Mouse (Mus musculus): ENCODE measurements around the gene Bcan. TPM values are rescaled to one million over a fixed set of nuclear protein-coding genes. Genes with fewer than 3 reads are reported as not detected.

The Bcan gene
- polyA plus RNA-seq, 1 experiment, result not detected

DNA sequence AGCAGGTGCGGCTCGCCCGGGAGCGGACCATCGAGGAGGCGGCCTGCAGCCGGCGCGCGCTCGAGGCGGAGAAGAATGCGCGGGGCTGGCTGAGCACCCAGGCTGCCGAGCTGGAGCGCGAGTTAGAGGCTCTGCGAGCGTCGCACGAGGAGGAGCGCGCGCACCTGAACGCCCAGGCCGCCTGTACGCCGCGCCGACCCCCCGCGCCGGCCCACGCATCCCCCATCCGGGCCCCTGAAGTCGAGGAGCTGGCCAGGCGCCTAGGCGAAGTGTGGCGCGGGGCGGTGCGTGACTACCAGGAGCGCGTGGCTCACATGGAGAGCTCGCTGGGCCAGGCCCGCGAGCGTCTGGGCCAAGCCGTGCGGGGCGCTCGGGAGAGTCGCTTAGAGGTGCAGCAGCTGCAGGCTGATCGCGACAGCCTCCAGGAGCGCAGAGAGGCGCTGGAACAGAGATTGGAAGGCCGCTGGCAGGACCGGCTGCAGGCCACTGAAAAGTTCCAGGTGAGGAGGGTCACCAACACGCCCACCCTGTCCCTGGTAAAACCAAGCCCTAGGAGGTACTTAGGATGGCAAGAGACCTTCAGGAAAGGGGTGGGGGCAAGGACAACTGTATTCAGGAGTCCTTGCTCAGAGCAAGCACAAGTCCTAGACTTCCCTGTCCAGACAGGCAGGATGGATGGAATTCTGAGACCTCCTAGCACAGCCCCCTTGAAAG, 28.4 kb downstream of the Bcan start:
- Histone ChIP-seq H3K4me1 (ENCODE audit: control insufficient read depth, insufficient read depth, insufficient read length, low read length) (no peaks in the 10 kb centered on the region), H3K27ac (replicated peaks; ENCODE audit: low read depth, low read length) (peak overlapping the region; percentile 91), H3K4me3 (ENCODE audit: insufficient read depth, low read depth, low read length) (peak overlapping the region; percentile 80)

DNA sequence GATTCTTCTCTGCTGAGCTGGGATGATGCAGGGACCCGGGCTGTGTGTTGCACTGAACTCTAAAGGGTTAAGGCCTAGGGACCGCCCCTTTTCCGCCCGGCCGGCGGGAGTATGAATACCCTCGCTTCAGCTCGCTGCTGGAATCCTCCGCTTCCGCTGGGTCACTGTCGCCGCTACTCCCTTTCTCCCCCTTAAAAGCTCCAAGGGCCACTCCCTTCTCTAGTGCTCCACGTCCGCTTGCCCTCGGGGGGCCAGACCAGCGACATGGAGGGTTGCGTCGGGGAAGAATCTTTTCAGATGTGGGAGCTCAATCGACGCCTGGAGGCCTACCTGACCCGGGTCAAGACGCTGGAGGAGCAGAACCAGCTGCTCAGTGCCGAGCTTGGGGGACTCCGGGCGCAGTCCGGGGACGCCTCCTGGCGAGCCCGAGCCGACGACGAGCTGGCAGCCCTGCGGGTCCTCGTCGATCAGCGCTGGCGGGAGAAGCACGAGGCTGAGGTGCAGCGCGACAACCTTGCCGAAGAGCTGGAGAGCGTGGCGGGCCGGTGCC, 29.0 kb downstream of the Bcan start, which contains the start of gene Nes:
Gene Nes, plus strand, starts transcription at position 140 of the 550 bp plus-strand sequence.
- Histone ChIP-seq H3K4me1 (ENCODE audit: control insufficient read depth, insufficient read depth, insufficient read length, low read length) (no peaks in the 10 kb centered on the region), H3K27ac (replicated peaks; ENCODE audit: low read depth, low read length) (peak within 1 kb of the TSS; percentile 91), H3K4me3 (ENCODE audit: insufficient read depth, low read depth, low read length) (peak within 1 kb of the TSS; percentile 80)

DNA sequence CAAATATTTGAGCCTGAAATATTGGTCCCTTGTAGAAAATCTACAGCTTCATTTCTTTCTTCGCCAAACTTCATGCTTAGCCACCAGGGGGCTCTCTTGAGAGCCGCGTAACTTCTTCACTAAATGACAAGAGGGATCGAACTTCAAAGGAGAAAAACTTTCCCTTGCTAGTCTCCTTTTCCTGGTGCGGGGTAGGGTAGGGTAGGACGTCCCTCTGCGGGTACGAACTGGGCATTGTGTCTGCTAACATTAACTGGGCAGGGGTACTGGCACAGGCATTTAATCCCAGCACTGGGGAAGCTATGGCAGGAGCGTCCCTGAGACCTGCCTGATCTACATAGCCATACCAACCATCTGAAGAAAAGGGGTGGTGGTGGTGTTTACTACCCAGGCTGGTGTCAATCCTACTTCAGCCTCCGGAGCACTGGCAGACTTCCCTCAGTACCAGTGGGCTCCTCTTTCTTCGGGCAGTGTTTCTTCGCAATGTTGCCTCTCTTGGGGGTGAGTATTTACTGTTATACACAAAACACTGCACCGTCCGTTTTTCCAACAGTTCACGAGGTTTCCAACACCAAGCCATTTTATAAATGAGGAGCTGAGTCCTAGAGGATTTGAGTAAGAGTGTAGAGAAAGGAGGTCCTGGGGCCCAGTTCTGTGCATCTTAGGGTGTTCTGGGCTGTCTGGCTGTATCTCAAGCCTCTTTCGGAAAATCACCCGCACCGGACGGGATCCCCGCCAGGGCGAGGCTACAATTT, 29.7 kb downstream of the Bcan start:
- H3K27ac ChIP-seq (replicated peaks; ENCODE audit: low read depth, low read length), result peak overlapping the region; percentile 65
- peak overlapping the region; percentile 80 for H3K4me3 ChIP-seq (ENCODE audit: insufficient read depth, low read depth, low read length)
- H3K4me1 ChIP-seq (ENCODE audit: control insufficient read depth, insufficient read depth, insufficient read length, low read length), result no peaks in the 10 kb centered on the region

DNA sequence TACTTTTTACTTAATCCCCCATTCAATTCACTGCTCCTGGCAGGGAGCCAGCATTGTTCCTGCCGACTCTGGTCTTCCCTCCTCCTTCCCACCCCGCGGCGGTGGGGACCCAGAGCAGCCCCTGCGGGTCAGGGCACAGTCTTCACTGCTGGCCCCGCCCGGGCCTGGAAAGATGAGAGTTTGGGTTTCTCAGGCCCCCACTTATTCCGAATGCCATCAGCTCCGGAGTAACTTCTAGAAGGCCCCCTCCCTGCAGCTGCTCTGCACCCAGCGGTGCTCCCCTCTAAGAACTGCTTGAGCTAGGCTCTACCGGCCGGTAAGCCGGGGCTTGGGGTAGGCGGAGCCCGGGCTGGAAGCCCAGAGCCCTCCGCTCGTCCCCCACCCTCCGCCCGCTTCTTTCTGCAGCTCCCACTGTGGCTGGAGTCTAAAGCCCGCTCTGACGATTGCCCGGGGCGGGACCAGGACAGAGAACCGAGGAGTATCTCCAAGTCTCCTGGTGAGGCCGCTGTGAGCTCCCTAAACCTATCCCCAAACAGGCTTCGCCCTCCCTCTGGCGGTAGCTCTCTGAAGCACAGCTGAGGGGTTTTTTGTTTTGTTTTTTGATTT, 39.3 kb downstream of the Bcan start:
- H3K4me3 ChIP-seq (ENCODE audit: insufficient read depth, low read depth, low read length), result peak overlapping the region; percentile 57
- no peak overlapping the region for H3K27ac ChIP-seq (replicated peaks; ENCODE audit: low read depth, low read length)
- no peaks in the 10 kb centered on the region for H3K4me1 ChIP-seq (ENCODE audit: control insufficient read depth, insufficient read depth, insufficient read length, low read length)

DNA sequence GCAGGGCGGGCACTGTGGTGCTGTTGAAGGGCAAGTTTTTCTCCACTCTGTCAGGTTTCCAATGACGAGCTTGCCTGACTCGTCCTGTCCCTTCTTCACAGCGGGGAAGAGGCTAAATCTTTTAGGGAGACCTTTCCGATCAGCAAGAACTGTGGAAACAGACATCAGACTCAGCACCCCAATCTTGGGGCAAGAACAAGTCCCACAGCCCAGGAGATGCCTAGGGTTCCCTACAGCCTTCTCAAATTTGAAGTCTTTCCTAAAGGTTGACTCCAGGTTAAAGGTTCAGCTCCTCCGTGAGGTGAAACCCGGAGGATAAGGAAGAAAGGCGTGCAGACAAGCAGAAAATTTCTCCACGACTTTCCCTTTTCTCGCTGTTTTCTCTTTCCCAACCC, 39.8 kb downstream of the Bcan start:
- Histone ChIP-seq H3K4me1 (ENCODE audit: control insufficient read depth, insufficient read depth, insufficient read length, low read length) (no peaks in the 10 kb centered on the region), H3K4me3 (ENCODE audit: insufficient read depth, low read depth, low read length) (peak overlapping the region; percentile 57), H3K27ac (replicated peaks; ENCODE audit: low read depth, low read length) (no peak overlapping the region)

DNA sequence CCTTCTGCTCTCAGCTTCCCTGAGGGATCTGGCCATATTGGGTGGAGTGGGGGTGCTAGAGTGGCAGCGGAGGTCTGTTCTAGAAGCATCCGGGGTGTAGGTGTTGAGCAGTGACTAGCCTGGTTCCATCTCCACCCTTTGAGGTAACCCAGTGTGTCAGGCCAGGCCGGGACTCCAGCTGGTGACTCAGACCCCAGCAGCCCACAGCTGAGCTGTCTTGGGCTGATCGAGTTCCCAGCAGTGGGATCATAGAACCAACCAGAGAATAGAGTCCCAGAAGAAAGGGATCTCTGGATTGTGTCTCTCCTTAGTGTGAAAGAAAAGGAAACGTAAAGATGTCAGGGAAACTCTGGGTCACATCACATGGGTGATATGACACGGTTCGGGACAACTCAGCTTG, 40.7 kb downstream of the Bcan start:
- Histone ChIP-seq H3K4me3 (ENCODE audit: insufficient read depth, low read depth, low read length) (no peak overlapping the region), H3K27ac (replicated peaks; ENCODE audit: low read depth, low read length) (no peak overlapping the region)

DNA sequence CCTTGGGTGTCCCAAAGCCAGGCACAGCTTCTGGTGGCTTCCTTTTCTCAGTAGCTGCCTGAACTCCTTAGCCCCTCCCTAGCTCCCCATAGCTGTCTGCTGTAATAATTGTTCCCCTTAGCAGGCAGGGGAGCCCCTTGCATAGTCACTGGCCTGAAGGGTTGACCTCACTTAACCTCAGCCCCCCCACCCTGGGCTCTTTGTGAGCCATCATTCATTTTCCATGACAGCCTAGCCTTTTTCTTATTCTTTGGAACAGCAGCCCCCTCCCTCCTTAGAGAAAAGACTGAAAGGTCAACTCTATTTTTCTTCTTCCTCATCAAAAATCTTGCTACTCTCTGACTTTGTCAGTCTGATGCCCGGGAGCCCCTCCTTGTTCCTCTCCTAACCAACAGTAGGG, 41.1 kb downstream of the Bcan start:
- H3K4me1 ChIP-seq (ENCODE audit: control insufficient read depth, insufficient read depth, insufficient read length, low read length), result no peaks in the 10 kb centered on the region
- no peak overlapping the region for H3K27ac ChIP-seq (replicated peaks; ENCODE audit: low read depth, low read length)
- H3K4me3 ChIP-seq (ENCODE audit: insufficient read depth, low read depth, low read length), result no peak overlapping the region

More for the DNA sequence above, 40.7 kb downstream of the Bcan start:
- no peaks in the 10 kb centered on the region for H3K4me1 ChIP-seq (ENCODE audit: control insufficient read depth, insufficient read depth, insufficient read length, low read length)

DNA sequence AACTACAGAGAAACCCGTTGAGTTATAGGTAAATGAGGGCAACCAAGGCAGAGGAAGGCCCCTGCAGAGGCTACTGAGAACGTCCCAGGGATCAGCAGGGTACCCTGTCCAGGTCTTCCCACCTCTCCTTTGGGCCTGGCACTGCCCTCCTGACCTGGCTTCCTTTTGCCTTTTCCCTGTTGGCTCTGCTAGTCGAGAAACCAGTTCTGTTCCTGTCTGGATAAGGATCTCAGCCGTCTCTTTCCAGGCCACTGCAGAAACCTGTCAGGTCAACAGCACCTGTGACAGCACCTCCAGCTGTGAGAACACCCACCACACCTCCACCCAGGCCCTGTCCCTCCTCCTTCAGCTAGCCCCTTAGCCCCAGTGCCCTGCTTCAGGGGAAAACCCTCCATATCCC, 41.6 kb downstream of the Bcan start:
- no peaks in the 10 kb centered on the region for H3K4me1 ChIP-seq (ENCODE audit: control insufficient read depth, insufficient read depth, insufficient read length, low read length)
- H3K4me3 ChIP-seq (ENCODE audit: insufficient read depth, low read depth, low read length), result no peak overlapping the region
- no peak overlapping the region for H3K27ac ChIP-seq (replicated peaks; ENCODE audit: low read depth, low read length)

DNA sequence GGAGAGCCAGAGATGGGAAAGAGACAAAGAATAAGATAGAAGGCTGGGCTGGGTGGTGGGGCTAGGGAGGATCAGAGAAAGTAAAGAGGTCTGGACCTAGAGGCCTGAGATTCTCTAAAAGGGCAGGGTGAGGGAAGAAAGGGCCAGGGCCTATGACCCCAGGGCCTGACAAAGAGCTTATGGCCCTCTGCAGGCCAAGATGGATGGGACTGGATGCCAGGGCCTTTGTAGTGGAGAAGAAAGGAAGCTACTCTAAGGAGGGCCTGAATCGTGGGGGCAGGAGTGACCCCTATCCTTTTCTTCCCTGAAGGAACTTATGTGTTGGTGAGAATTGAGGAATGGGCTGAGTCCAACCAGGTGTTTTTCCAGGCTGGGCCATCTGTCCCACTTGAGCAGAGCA, 42.0 kb downstream of the Bcan start:
- H3K27ac ChIP-seq (replicated peaks; ENCODE audit: low read depth, low read length), result no peak overlapping the region
- no peaks in the 10 kb centered on the region for H3K4me1 ChIP-seq (ENCODE audit: control insufficient read depth, insufficient read depth, insufficient read length, low read length)
- no peak overlapping the region for H3K4me3 ChIP-seq (ENCODE audit: insufficient read depth, low read depth, low read length)

DNA sequence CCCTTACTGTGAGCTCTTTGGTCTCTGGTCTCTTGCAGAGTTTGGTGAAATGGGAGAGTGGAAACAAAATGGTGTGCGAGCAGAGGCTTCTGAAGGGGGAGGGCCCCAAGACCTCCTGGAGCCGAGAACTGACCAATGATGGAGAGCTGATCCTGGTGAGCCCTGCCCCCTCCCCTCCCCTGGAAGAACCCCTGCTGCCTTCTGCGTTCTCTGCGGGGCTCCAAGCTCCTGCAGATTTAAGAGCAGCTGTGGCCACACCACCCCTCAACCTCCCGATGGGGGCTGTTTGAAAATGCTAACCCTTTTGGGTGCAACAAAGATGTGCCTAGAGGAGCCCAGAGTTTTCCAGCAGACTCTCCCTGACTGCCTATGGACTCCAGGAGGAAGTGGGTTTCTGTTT, 47.6 kb downstream of the Bcan start:
- H3K4me3 ChIP-seq (ENCODE audit: insufficient read depth, low read depth, low read length), result no peak overlapping the region
- no peaks in the 10 kb centered on the region; the same call in 1 of the 2 replicates for H3K4me1 ChIP-seq (ENCODE audit: control insufficient read depth, insufficient read depth, insufficient read length, low read length)

DNA sequence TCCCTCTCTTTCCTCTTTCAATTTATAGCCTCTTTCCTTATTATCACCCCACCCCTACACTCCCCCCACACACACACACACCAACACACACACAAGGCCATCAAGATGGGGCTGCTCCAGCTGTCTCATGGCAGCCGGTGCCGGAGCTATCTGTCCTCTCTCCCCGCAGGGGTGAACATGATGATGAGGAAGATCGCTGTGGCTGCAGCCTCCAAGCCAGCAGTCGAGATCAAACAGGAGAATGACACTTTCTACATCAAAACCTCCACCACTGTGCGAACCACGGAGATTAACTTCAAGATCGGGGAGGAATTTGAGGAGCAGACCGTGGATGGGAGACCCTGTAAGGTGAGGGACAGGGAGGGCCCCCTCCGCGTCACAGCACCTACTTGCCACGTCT, 48.1 kb downstream of the Bcan start:
- H3K4me1 ChIP-seq (ENCODE audit: control insufficient read depth, insufficient read depth, insufficient read length, low read length), result no peaks in the 10 kb centered on the region; the same call in 1 of the 2 replicates
- H3K27ac ChIP-seq (replicated peaks; ENCODE audit: low read depth, low read length), result no peak overlapping the region
- H3K4me3 ChIP-seq (ENCODE audit: insufficient read depth, low read depth, low read length), result no peak overlapping the region

More for the DNA sequence above, 47.6 kb downstream of the Bcan start:
- H3K27ac ChIP-seq (replicated peaks; ENCODE audit: low read depth, low read length), result no peak overlapping the region

DNA sequence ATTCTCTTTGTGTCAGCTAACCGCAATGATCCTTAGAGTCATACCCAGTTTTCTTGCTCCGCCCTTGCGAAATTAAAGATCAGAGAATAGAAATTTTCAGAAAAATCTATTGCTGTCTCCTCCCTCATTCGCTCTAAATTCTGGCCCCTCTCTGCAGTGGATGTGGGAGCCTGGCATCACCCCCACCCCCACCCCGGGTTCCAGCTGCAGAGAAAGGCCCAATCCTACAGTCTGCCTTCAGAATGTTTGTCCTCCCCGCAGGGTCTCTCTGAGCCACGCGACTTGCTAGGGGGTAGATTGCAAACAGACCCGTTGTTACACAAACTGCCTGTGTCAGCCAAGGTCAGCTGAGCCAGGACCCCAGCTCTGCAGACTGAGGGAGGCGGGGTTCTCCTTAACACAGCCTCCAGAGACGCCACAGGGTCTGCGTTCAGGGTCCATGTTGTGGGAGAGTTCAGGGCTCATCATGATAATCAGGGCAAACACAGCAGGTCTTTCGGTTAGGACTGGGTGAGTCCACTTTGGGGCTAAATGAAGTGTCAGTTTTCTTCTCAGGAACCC, 50.0 kb downstream of the Bcan start:
- Histone ChIP-seq H3K27ac (replicated peaks; ENCODE audit: low read depth, low read length) (no peak overlapping the region), H3K4me3 (ENCODE audit: insufficient read depth, low read depth, low read length) (no peak overlapping the region)

DNA sequence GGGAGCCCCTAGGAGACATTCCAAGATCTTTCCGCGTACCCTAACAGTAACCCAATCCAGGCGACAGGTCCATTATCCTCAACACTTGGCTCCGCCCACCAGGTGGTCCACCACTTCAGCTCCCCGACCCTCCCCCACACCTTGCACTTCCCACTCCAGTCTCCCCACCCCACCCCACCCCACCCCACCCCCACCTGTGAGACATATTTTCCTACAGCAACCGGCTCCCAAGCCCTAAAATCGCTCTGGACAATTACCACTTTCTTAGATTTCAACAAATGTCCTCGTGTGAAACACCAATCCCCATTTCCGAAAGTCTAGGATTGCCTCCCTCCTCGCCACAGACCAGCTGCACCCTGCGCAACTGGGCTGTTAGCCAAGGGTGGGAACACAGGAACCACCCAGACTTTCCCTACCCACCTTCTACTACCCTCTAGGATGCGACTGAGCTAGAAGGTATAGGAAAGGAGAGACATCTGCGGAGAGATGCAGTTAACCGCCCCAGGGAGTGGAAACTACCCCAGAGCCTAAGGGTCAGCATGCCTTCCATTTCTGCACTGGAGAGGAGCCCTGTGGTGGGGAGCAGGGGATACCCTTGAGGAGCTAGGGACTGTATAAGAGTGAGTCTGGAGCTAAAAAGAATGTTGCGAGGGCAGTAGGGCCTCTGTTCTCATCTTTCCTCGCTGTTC, 50.6 kb downstream of the Bcan start:
- Histone ChIP-seq H3K27ac (replicated peaks; ENCODE audit: low read depth, low read length) (no peak overlapping the region), H3K4me1 (ENCODE audit: control insufficient read depth, insufficient read depth, insufficient read length, low read length) (no peaks in the 10 kb centered on the region; the same call in 1 of the 2 replicates), H3K4me3 (ENCODE audit: insufficient read depth, low read depth, low read length) (no peak overlapping the region)

More for the DNA sequence above, 50.0 kb downstream of the Bcan start:
- no peaks in the 10 kb centered on the region; the same call in 1 of the 2 replicates for H3K4me1 ChIP-seq (ENCODE audit: control insufficient read depth, insufficient read depth, insufficient read length, low read length)

DNA sequence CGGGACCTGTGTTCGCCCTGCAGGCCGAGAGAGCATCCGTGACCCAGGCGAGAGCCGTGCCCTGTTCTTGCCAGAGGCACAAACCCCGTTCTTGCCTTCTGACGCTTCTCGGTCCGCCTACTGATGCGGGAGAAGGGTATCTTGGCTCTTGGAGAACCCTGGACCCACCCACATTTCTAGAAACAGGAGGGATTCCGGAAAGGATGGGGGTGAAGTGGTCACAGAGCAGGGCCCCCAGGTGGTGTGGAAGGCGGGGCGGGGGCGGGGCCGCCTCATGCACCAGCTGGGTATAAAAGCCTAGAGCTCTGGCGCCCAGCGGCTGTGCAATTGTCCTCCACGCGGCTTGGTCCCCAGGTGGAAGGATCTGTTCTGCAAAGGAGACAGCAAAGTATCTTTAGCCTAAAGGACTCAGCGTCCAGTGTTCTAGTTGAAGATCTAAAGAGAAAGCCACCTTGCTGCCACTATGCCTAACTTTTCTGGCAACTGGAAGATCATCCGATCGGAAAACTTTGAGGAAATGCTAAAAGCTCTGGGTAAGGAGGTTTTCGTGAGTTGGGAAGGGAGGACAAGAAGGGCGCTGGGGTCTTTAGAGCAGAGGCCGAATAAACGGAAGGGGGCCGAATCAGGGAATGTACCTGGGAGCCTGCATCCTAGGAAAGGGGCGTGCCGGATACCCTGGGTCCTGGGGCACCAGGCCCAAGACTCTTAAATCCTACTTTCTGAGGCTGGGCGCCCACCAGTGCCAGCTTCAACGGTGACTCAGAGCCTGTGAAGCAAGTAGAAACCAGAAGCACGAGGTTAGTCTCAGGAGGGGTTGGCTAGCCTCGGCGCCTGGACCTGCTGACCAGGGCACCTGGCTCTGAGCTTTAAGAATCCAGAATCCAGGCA, 51.4 kb downstream of the Bcan start, which contains the start of gene Crabp2:
Gene Crabp2, plus strand, starts transcription at position 289 of the 888 bp plus-strand sequence.
- Histone ChIP-seq H3K4me3 (ENCODE audit: insufficient read depth, low read depth, low read length) (no peak within 1 kb of the TSS), H3K4me1 (ENCODE audit: control insufficient read depth, insufficient read depth, insufficient read length, low read length) (no peaks in the 10 kb centered on the region; the same call in 1 of the 2 replicates), H3K27ac (replicated peaks; ENCODE audit: low read depth, low read length) (no peak within 1 kb of the TSS)
